Mouse (Mus musculus) monocyte, adult 5-6 weeks (primary cell): ENCODE data around the gene P2ry6. TPM values are rescaled to one million over a fixed set of nuclear protein-coding genes. Genes with fewer than 3 reads are reported as not detected.

Source experiments
- ATAC-seq: fragments of 153-309, 156-312 bp; replicated peaks from 2 replicates; pipeline ENCODE4 v1.8.0; 2017; ENCODE audit warnings: mild to moderate bottlenecking; ENCODE audit not compliant: low TSS enrichment, insufficient number of reproducible peaks, severe bottlenecking, poor library complexity, low FRiP score
- total RNA-seq: library from RNA; stranded (forward); fragments of 200-1000, 200-491, 200-594 nt; gene quantifications from 3 replicates; pipeline ENCODE4 v1.2.3, GENCODE M21; 2017

P2ry6 gene
- total RNA-seq, 1 experiment from 2014 or later = 27.7 TPM

- peak; percentile 71 for ATAC-seq
Measured at GRCm38 (mm10) chr7:100991972-100992371, 17.5 kb upstream of the P2ry6 start.

- no peak for ATAC-seq
Measured at GRCm38 (mm10) chr7:100990636-100991311, 16.3 kb upstream of the P2ry6 start.

GRCm38 (mm10) chr7:100988092-100988491 lies 13.6 kb upstream of the P2ry6 start:
- peak; percentile 59; the same call in 1 of the 2 replicates for ATAC-seq

- ATAC-seq = no peak
Measured at GRCm38 (mm10) chr7:100984452-100985395, 10.3 kb upstream of the P2ry6 start.

- ATAC-seq = no peak
Measured at GRCm38 (mm10) chr7:100979175-100979574, 4.7 kb upstream of the P2ry6 start.

- ATAC-seq = no peak
Measured at GRCm38 (mm10) chr7:100978171-100978570, 3.7 kb upstream of the P2ry6 start.

GRCm38 (mm10) chr7:100972875-100973274 lies 1.6 kb downstream of the P2ry6 start:
- ATAC-seq = no peak

GRCm38 (mm10) chr7:100968874-100969659 lies 5.4 kb downstream of the P2ry6 start:
- no peak for ATAC-seq

GRCm38 (mm10) chr7:100968376-100968775 lies 6.1 kb downstream of the P2ry6 start:
- no peak for ATAC-seq

GRCm38 (mm10) chr7:100967850-100968249 lies 6.6 kb downstream of the P2ry6 start:
- ATAC-seq = no peak

- ATAC-seq = no peak
Measured at GRCm38 (mm10) chr7:100966014-100966413, 8.4 kb downstream of the P2ry6 start.

- peak; percentile 61 for ATAC-seq
Measured at GRCm38 (mm10) chr7:100965079-100965478, 9.4 kb downstream of the P2ry6 start.

- ATAC-seq = peak; percentile 83
Measured at GRCm38 (mm10) chr7:100964242-100964641, 10.2 kb downstream of the P2ry6 start.

GRCm38 (mm10) chr7:100963381-100963780 lies 11.1 kb downstream of the P2ry6 start:
- ATAC-seq = no peak

GRCm38 (mm10) chr7:100961146-100961545 lies 13.3 kb downstream of the P2ry6 start:
- ATAC-seq = peak; percentile 66

GRCm38 (mm10) chr7:100960462-100960861 lies 14.0 kb downstream of the P2ry6 start:
- ATAC-seq = no peak

- no peak for ATAC-seq
Measured at GRCm38 (mm10) chr7:100958426-100958825, 16.0 kb downstream of the P2ry6 start.

- ATAC-seq = no peak
Measured at GRCm38 (mm10) chr7:100952686-100953085, 21.8 kb downstream of the P2ry6 start.

- peak; percentile 41; the same call in 1 of the 2 replicates for ATAC-seq
Measured at GRCm38 (mm10) chr7:100951903-100952302, 22.5 kb downstream of the P2ry6 start.
